Mouse (Mus musculus) neural tube, embryonic 13.5 days (tissue): Measurements from ENCODE around the gene Sox11. TPM values are rescaled to one million over a fixed set of nuclear protein-coding genes. Genes with fewer than 3 reads are reported as not detected.

Experiments used
- ATAC-seq: fragments of 200-750 bp; cut with Nextera tagmentation; 2 replicates; pipeline ENCODE4 v1.8.0; 2017; ENCODE audit warnings: low read depth, mild to moderate bottlenecking, moderate TSS enrichment, moderate library complexity
- H3K27ac ChIP-seq: fragments of 300-500 bp; sonication (generic); replicated peaks from 2 replicates; pipeline ENCODE4 v1.5.1; 2015; ENCODE audit warnings: moderate library complexity, mild to moderate bottlenecking, inconsistent platforms
- H3K27me3 ChIP-seq: fragments of 300-500 bp; sonication (generic); 2 replicates; pipeline ENCODE4 v1.6.1; 2015; ENCODE audit warnings: mild to moderate bottlenecking, inconsistent platforms
- H3K36me3 ChIP-seq: fragments of 300-500 bp; sonication (generic); 2 replicates; pipeline ENCODE4 v1.6.1; 2015; ENCODE audit warnings: mild to moderate bottlenecking, inconsistent platforms
- H3K4me1 ChIP-seq: fragments of 300-500 bp; sonication (generic); replicated peaks from 2 replicates; pipeline ENCODE4 v1.6.1; 2015; ENCODE audit warnings: inconsistent platforms
- H3K4me2 ChIP-seq: fragments of 300-500 bp; sonication (generic); 2 replicates; pipeline ENCODE4 v1.6.1; 2015; ENCODE audit warnings: inconsistent platforms, mild to moderate bottlenecking, moderate library complexity
- H3K4me3 ChIP-seq: fragments of 300-500 bp; sonication (generic); 2 replicates; pipeline ENCODE4 v1.5.1; 2015; ENCODE audit warnings: mild to moderate bottlenecking, inconsistent platforms
- H3K9ac ChIP-seq: fragments of 300-500 bp; sonication (generic); 2 replicates; pipeline ENCODE4 v1.6.1; 2015; ENCODE audit warnings: moderate library complexity, mild to moderate bottlenecking, inconsistent platforms
- H3K9me3 ChIP-seq: fragments of 300-500 bp; sonication (generic); 2 replicates; pipeline ENCODE4 v1.6.1; 2016; ENCODE audit warnings: inconsistent platforms
- WGBS: fragments of 180-500 bp; shearing (Covaris S2); methylation state at CpG from one replicate; pipeline ENCODE4 v1.1.7; 2015; 5-methylcytosine and 5-hydroxymethylcytosine counted together
- polyA plus RNA-seq: library from polyadenylated mRNA; unstranded; fragments of >200 nt; fragmentation: Nextera tagmentation; extraction: Ambion mirVana; gene quantifications from 2 replicates; pipeline ENCODE4 v1.2.1, GENCODE M21; 2015

Gene Sox11
- polyA plus RNA-seq, 1 experiment from 2014 or later: 512 TPM

GRCm38 (mm10) chr12:27323423-27323822, 19.0 kb downstream of the Sox11 start:
- Histone ChIP-seq H3K27me3 (no peaks in the 10 kb centered on the region), H3K4me3 (no peak overlapping the region), H3K27ac (no peak overlapping the region), H3K9ac (no peak overlapping the region), H3K4me1 (no peaks in the 10 kb centered on the region), H3K9me3 (no peaks in the 10 kb centered on the region), H3K36me3 (no peaks in the 10 kb centered on the region), H3K4me2 (no peak overlapping the region)
- no peak for ATAC-seq
- WGBS: 52% methylated on average over 1 of the region's 1 CpGs

GRCm38 (mm10) chr12:27320705-27321104, 21.7 kb downstream of the Sox11 start:
- H3K9ac ChIP-seq: no peak overlapping the region
- H3K27me3 ChIP-seq: no peaks in the 10 kb centered on the region
- no peaks in the 10 kb centered on the region for H3K36me3 ChIP-seq
- no peak overlapping the region for H3K4me2 ChIP-seq
- H3K9me3 ChIP-seq: no peaks in the 10 kb centered on the region
- H3K27ac ChIP-seq: no peak overlapping the region
- no peak for ATAC-seq
- H3K4me3 ChIP-seq: no peak overlapping the region
- no peaks in the 10 kb centered on the region for H3K4me1 ChIP-seq

GRCm38 (mm10) chr12:27312985-27313384, 29.4 kb downstream of the Sox11 start:
- no peak overlapping the region for H3K9ac ChIP-seq
- peaks cover 23% of the 10 kb centered on the region for H3K4me1 ChIP-seq
- H3K9me3 ChIP-seq: no peaks in the 10 kb centered on the region
- no peak for ATAC-seq
- no peak overlapping the region for H3K27ac ChIP-seq
- H3K4me3 ChIP-seq: no peak overlapping the region
- WGBS: 89% methylated on average over 8 of the region's 8 CpGs
- no peak overlapping the region for H3K4me2 ChIP-seq
- H3K36me3 ChIP-seq: no peaks in the 10 kb centered on the region
- no peaks in the 10 kb centered on the region for H3K27me3 ChIP-seq

- H3K27me3 ChIP-seq: no peaks in the 10 kb centered on the region
- H3K4me1 ChIP-seq: peaks cover 23% of the 10 kb centered on the region
- WGBS: 20% methylated on average over 9 of the region's 9 CpGs
- ATAC-seq: no peak
- H3K27ac ChIP-seq: no peak overlapping the region
- H3K4me3 ChIP-seq: no peak overlapping the region
- no peak overlapping the region for H3K9ac ChIP-seq
- no peaks in the 10 kb centered on the region for H3K9me3 ChIP-seq
- no peaks in the 10 kb centered on the region for H3K36me3 ChIP-seq
- H3K4me2 ChIP-seq: no peak overlapping the region; the same call in 1 of the 2 replicates
Observed at GRCm38 (mm10) chr12:27311854-27312466, 30.4 kb downstream of the Sox11 start.

- no peak overlapping the region for H3K4me2 ChIP-seq
- ATAC-seq: no peak
- 30% methylated on average over 5 of the region's 5 CpGs for WGBS
Observed at GRCm38 (mm10) chr12:27311316-27311832, 31.0 kb downstream of the Sox11 start.

GRCm38 (mm10) chr12:27310703-27311102, 31.7 kb downstream of the Sox11 start:
- H3K36me3 ChIP-seq: no peaks in the 10 kb centered on the region
- 65% methylated on average over 13 of the region's 13 CpGs for WGBS
- no peak for ATAC-seq

More at GRCm38 (mm10) chr12:27311316-27311832, 31.0 kb downstream of the Sox11 start:
- no peak overlapping the region for H3K4me3 ChIP-seq
- peaks cover 23% of the 10 kb centered on the region for H3K4me1 ChIP-seq
- no peaks in the 10 kb centered on the region for H3K27me3 ChIP-seq
- H3K27ac ChIP-seq: no peak overlapping the region
- H3K9ac ChIP-seq: no peak overlapping the region
- no peaks in the 10 kb centered on the region for H3K36me3 ChIP-seq
- H3K9me3 ChIP-seq: no peaks in the 10 kb centered on the region

GRCm38 (mm10) chr12:27309969-27310368, 32.4 kb downstream of the Sox11 start:
- no peak for ATAC-seq
- no peaks in the 10 kb centered on the region for H3K36me3 ChIP-seq
- H3K27me3 ChIP-seq: no peaks in the 10 kb centered on the region
- H3K9ac ChIP-seq: no peak overlapping the region
- no peaks in the 10 kb centered on the region for H3K9me3 ChIP-seq
- WGBS: 83% methylated on average over 6 of the region's 6 CpGs
- H3K27ac ChIP-seq: no peak overlapping the region
- H3K4me3 ChIP-seq: no peak overlapping the region
- no peak overlapping the region for H3K4me2 ChIP-seq
- peaks cover 28% of the 10 kb centered on the region for H3K4me1 ChIP-seq

More at GRCm38 (mm10) chr12:27310703-27311102, 31.7 kb downstream of the Sox11 start:
- Histone ChIP-seq H3K4me3 (no peak overlapping the region), H3K9ac (no peak overlapping the region), H3K27ac (no peak overlapping the region), H3K4me1 (peaks cover 23% of the 10 kb centered on the region), H3K9me3 (no peaks in the 10 kb centered on the region), H3K4me2 (no peak overlapping the region), H3K27me3 (no peaks in the 10 kb centered on the region)

- Histone ChIP-seq H3K27me3 (no peaks in the 10 kb centered on the region), H3K4me2 (no peak overlapping the region), H3K27ac (0 out of 2 replicates have a peak overlapping the region, but pooled peaks have one; percentile 24), H3K36me3 (no peaks in the 10 kb centered on the region), H3K9ac (no peak overlapping the region), H3K4me3 (no peak overlapping the region), H3K9me3 (no peaks in the 10 kb centered on the region), H3K4me1 (peaks cover 11% of the 10 kb centered on the region)
- 40% methylated on average over 2 of the region's 2 CpGs for WGBS
- ATAC-seq: no peak
Observed at GRCm38 (mm10) chr12:27304713-27305437, 37.5 kb downstream of the Sox11 start.

GRCm38 (mm10) chr12:27303190-27303589, 39.2 kb downstream of the Sox11 start:
- Histone ChIP-seq H3K9ac (no peak overlapping the region), H3K4me2 (no peak overlapping the region), H3K9me3 (no peaks in the 10 kb centered on the region), H3K4me3 (no peak overlapping the region), H3K27me3 (no peaks in the 10 kb centered on the region), H3K4me1 (peaks cover 10% of the 10 kb centered on the region), H3K27ac (no peak overlapping the region), H3K36me3 (no peaks in the 10 kb centered on the region)
- ATAC-seq: no peak
- 80% methylated on average over 6 of the region's 6 CpGs for whole genome bisulfite sequencing

- no peak for ATAC-seq
- WGBS: 70% methylated on average over 3 of the region's 3 CpGs
- H3K9ac ChIP-seq: no peak overlapping the region
Observed at GRCm38 (mm10) chr12:27298721-27299120, 43.7 kb downstream of the Sox11 start.

GRCm38 (mm10) chr12:27294191-27294590, 48.2 kb downstream of the Sox11 start:
- Histone ChIP-seq H3K27ac (peak overlapping the region; percentile 59), H3K4me2 (no peak overlapping the region), H3K4me1 (peaks cover 33% of the 10 kb centered on the region), H3K9me3 (no peaks in the 10 kb centered on the region), H3K4me3 (no peak overlapping the region), H3K36me3 (no peaks in the 10 kb centered on the region), H3K27me3 (no peaks in the 10 kb centered on the region), H3K9ac (no peak overlapping the region)
- ATAC-seq: no peak
- WGBS: 32% methylated on average over 1 of the region's 1 CpGs

More at GRCm38 (mm10) chr12:27298721-27299120, 43.7 kb downstream of the Sox11 start:
- Histone ChIP-seq H3K4me3 (no peak overlapping the region), H3K36me3 (no peaks in the 10 kb centered on the region), H3K9me3 (no peaks in the 10 kb centered on the region), H3K27ac (no peak overlapping the region), H3K27me3 (no peaks in the 10 kb centered on the region), H3K4me1 (peaks cover 10% of the 10 kb centered on the region), H3K4me2 (no peak overlapping the region)

- Histone ChIP-seq H3K9me3 (no peaks in the 10 kb centered on the region), H3K4me2 (no peak overlapping the region), H3K4me3 (no peak overlapping the region), H3K27ac (peak overlapping the region; percentile 59), H3K9ac (no peak overlapping the region), H3K27me3 (no peaks in the 10 kb centered on the region), H3K36me3 (no peaks in the 10 kb centered on the region), H3K4me1 (peaks cover 33% of the 10 kb centered on the region)
- WGBS: 46% methylated on average over 10 of the region's 10 CpGs
- no peak for ATAC-seq
Observed at GRCm38 (mm10) chr12:27293736-27294135, 48.6 kb downstream of the Sox11 start.
